Mouse (Mus musculus) bone marrow, adult 2 months (tissue): Measurements from ENCODE around the gene Hoxd11.

ENCODE experiments used
- CTCF ChIP-seq: fragments of 200-500 bp; IDR thresholded peaks from 2 replicates; pipeline ENCODE4 v1.5.1; 2011; ENCODE audit warnings: low read length, control low read depth; ENCODE audit not compliant: control insufficient read depth, insufficient read depth
- POLR2A ChIP-seq: fragments of 200-500 bp; IDR thresholded peaks from 2 replicates; pipeline ENCODE4 v1.6.1; 2011; ENCODE audit warnings: low read depth, mild to moderate bottlenecking, control low read depth, low read length, borderline replicate concordance; ENCODE audit not compliant: control insufficient read depth

GRCm38 (mm10) chr2:74686301-74686987, 7.1 kb downstream of the Hoxd11 start:
- 0 out of 2 replicates have a peak, but pooled peaks have one; percentile 26 for TF ChIP-seq CTCF
- TF ChIP-seq POLR2A = no peak
